Mouse (Mus musculus): ENCODE results near the gene Trim46. TPM values are rescaled to one million over a fixed set of nuclear protein-coding genes. Genes with fewer than 3 reads are reported as not detected.

The Trim46 gene
- total RNA-seq, 1 experiment = 3.1 TPM

DNA sequence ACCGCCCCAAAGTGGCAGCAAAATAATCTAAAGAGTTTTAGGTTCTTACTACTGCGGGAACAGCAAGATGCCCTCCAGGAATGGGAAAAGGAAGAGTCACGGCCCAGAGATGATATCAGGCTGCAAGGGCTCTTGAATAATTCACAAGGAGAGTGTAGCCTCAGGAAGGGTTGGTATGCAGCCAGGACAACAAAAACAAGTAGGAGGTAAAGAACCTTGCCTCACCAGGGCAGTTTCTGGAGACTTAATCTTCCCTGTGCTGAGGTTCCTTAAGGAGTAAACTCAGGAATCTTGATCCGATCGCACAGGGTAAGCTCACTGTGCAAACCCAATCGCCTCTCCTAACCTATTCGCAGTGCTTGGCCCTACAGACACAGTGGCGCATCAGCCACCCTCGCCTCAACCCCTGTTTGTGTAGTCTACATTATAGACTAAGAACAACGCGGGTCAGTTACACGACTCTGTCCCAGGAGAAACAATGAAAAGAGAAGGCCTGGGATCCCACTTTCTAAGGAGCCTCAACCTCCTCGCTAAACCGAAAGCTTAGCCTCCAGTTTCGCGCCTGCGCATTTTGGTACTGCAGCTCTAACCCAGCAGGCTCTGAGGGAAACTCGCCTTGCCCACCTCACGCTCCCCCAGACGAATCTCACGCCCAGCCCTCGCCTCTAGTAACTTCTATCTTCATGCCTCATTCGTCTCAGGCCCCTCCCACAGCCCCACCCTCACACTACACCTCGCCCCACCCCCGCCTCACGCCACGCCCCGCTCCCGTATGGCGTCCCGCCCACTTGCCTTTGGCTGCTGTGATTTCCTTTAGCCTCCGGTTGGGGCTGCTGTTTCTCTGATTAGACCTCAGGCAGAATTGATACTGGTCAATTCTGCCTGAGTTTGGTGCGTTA is 49.9 kb downstream of the Trim46 start:
- H3K4me3 ChIP-seq (ENCODE audit: insufficient read depth in 1 of 2, low read depth in 1 of 2, low read length in 2 of 2, poor library complexity in 1 of 2, severe bottlenecking in 1 of 2) = peak overlapping the region in 1 of 2 experiments; percentile 38; a peak in 2 of 4 replicates
- in situ Hi-C loops (cut with MboI; ENCODE audit: low sequenced_read_pairs in 2 of 2, unreplicated experiment in 2 of 2) = no loop called here
- no peak for TF ChIP-seq ZNF384 (IDR thresholded peaks at IDR 0.05; ENCODE audit: low read depth, low read length)
- no peak for TF ChIP-seq ZC3H11A (IDR thresholded peaks at IDR 0.05; ENCODE audit: borderline replicate concordance, low read depth, low read length)
- no peak for TF ChIP-seq MAFK (IDR thresholded peaks at IDR 0.05; ENCODE audit: insufficient read depth, low read depth, low read length)
- 0 out of 2 replicates have a peak, but pooled peaks have one; percentile 33 for TF ChIP-seq HCFC1 (IDR thresholded peaks at IDR 0.05; ENCODE audit: borderline replicate concordance, insufficient read depth, low read length)
- TF ChIP-seq CHD2 (IDR thresholded peaks at IDR 0.05; ENCODE audit: low read depth, low read length) = no peak

DNA sequence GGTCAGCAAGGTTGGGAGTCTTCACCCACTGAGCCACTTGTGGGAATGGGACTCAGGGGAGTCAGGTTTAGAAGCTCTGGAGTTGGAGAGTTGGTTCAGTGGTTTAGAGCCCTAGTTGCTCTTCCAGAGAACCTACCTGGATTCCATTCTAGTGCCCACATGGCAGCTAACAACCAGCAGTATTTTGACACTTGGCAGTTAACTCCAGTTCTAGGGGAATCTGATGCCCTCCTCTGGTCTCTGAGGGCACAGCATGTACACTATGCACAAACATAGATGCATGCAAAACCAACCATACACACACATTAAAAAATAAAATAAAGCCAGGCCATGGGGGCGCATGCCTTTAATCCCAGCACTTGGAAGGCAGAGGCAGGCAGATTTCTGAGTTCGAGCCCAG is 52.3 kb downstream of the Trim46 start:
- Histone ChIP-seq H3K4me1 (ENCODE audit: control insufficient read depth in 2 of 2, insufficient read depth in 2 of 2, low read length in 2 of 2, poor library complexity in 1 of 2) (peaks cover 2 to 9% of the 10 kb centered on the region in 2 experiments), H3K4me3 (ENCODE audit: insufficient read depth in 1 of 2, low read depth in 1 of 2, low read length in 2 of 2, poor library complexity in 1 of 2, severe bottlenecking in 1 of 2) (no peak overlapping the region), H3K36me3 (ENCODE audit: control insufficient read depth, insufficient read depth, low read length, poor library complexity, severe bottlenecking) (no peaks in the 10 kb centered on the region), H3K9ac (ENCODE audit: insufficient read depth, low read depth, low read length, poor library complexity, severe bottlenecking) (no peak overlapping the region), H3K27ac (ENCODE audit: insufficient read depth, low read depth, low read length, poor library complexity, severe bottlenecking) (no peak overlapping the region), H3K9me3 (ENCODE audit: control insufficient read depth, insufficient read depth, low read depth, low read length) (no peaks in the 10 kb centered on the region)
- in situ Hi-C loops (cut with MboI; ENCODE audit: low sequenced_read_pairs in 2 of 2, unreplicated experiment in 2 of 2) = no loop called here
- TF ChIP-seq HCFC1 (IDR thresholded peaks at IDR 0.05; ENCODE audit: borderline replicate concordance, insufficient read depth, low read length) (no peak), ZC3H11A (IDR thresholded peaks at IDR 0.05; ENCODE audit: borderline replicate concordance, low read depth, low read length) (no peak), ZNF384 (IDR thresholded peaks at IDR 0.05; ENCODE audit: low read depth, low read length) (no peak), CHD2 (IDR thresholded peaks at IDR 0.05; ENCODE audit: low read depth, low read length) (no peak), MAFK (IDR thresholded peaks at IDR 0.05; ENCODE audit: insufficient read depth, low read depth, low read length) (no peak)
- DNase-seq (ENCODE audit: low read depth, low spot score) = no peak

More for the DNA sequence above, 49.9 kb downstream of the Trim46 start:
- H3K27ac ChIP-seq (ENCODE audit: insufficient read depth, low read depth, low read length, poor library complexity, severe bottlenecking) = no peak overlapping the region
- H3K4me1 ChIP-seq (ENCODE audit: control insufficient read depth in 2 of 2, insufficient read depth in 2 of 2, low read length in 2 of 2, poor library complexity in 1 of 2) = peaks cover 1 to 9% of the 10 kb centered on the region in 2 experiments; a peak in 3 of 4 replicates
- H3K9me3 ChIP-seq (ENCODE audit: control insufficient read depth, insufficient read depth, low read depth, low read length) = no peaks in the 10 kb centered on the region
- no peaks in the 10 kb centered on the region for H3K36me3 ChIP-seq (ENCODE audit: control insufficient read depth, insufficient read depth, low read length, poor library complexity, severe bottlenecking)
- DNase-seq (ENCODE audit: low read depth, low spot score) = peak; percentile 89
- peak overlapping the region; percentile 51; the same call in 1 of the 2 replicates for H3K9ac ChIP-seq (ENCODE audit: insufficient read depth, low read depth, low read length, poor library complexity, severe bottlenecking)

DNA sequence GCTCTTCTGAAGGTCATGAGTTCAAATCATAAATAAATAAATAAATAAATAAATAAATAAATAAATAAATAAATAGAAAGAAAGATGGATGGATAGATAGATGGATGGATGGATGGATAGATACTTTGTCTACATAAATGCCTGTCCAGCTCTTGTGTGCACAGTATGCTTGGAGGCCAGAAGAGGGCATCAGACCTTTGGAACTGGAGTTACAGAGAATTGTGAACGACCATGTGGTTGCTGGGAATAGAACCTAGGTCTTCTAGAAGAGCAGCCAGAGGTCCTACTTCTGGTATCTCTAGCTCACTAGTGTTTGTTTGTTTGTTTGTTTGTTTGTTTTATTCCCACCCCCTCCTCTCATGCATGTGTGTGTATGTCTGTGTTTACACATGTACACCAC is 52.8 kb downstream of the Trim46 start:
- no peak for TF ChIP-seq CHD2 (IDR thresholded peaks at IDR 0.05; ENCODE audit: low read depth, low read length)
- TF ChIP-seq ZC3H11A (IDR thresholded peaks at IDR 0.05; ENCODE audit: borderline replicate concordance, low read depth, low read length) = no peak
- no peak for TF ChIP-seq ZNF384 (IDR thresholded peaks at IDR 0.05; ENCODE audit: low read depth, low read length)
- no peak for TF ChIP-seq MAFK (IDR thresholded peaks at IDR 0.05; ENCODE audit: insufficient read depth, low read depth, low read length)
- no peak for TF ChIP-seq HCFC1 (IDR thresholded peaks at IDR 0.05; ENCODE audit: borderline replicate concordance, insufficient read depth, low read length)
- no peak for DNase-seq (ENCODE audit: low read depth, low spot score)
- H3K9me3 ChIP-seq (ENCODE audit: control insufficient read depth, insufficient read depth, low read depth, low read length) = no peaks in the 10 kb centered on the region
- no peak overlapping the region for H3K4me3 ChIP-seq (ENCODE audit: insufficient read depth in 1 of 2, low read depth in 1 of 2, low read length in 2 of 2, poor library complexity in 1 of 2, severe bottlenecking in 1 of 2)
- in situ Hi-C loops (cut with MboI; ENCODE audit: low sequenced_read_pairs in 2 of 2, unreplicated experiment in 2 of 2) = no loop called here
- H3K36me3 ChIP-seq (ENCODE audit: control insufficient read depth, insufficient read depth, low read length, poor library complexity, severe bottlenecking) = no peaks in the 10 kb centered on the region
- H3K27ac ChIP-seq (ENCODE audit: insufficient read depth, low read depth, low read length, poor library complexity, severe bottlenecking) = no peak overlapping the region
- H3K4me1 ChIP-seq (ENCODE audit: control insufficient read depth in 2 of 2, insufficient read depth in 2 of 2, low read length in 2 of 2, poor library complexity in 1 of 2) = peaks cover 5 to 9% of the 10 kb centered on the region in 2 experiments
- no peak overlapping the region for H3K9ac ChIP-seq (ENCODE audit: insufficient read depth, low read depth, low read length, poor library complexity, severe bottlenecking)

DNA sequence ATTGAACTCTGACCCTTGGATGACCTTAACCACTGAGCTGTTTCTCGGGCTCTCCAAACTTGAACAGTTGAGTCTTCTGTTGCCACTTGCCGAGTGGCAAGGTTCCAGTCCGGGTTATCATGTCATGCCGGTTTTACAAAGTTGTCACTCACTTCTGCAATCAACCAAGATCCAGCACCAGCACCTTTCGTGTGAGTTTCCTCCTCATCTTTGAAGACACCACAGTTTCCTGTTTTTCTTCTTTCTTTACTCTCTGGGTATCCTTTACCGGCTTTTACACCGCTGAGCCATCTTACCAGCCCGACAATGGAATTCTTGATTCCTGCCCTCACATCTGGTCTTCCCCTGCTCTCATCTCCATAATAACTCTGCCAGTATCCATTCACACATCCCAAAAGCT is 55.7 kb downstream of the Trim46 start:
- no peak overlapping the region for H3K27ac ChIP-seq (ENCODE audit: insufficient read depth, low read depth, low read length, poor library complexity, severe bottlenecking)
- H3K4me3 ChIP-seq (ENCODE audit: insufficient read depth in 1 of 2, low read depth in 1 of 2, low read length in 2 of 2, poor library complexity in 1 of 2, severe bottlenecking in 1 of 2) = no peak overlapping the region
- no peaks in the 10 kb centered on the region for H3K36me3 ChIP-seq (ENCODE audit: control insufficient read depth, insufficient read depth, low read length, poor library complexity, severe bottlenecking)
- in situ Hi-C loops (cut with MboI; ENCODE audit: low sequenced_read_pairs in 2 of 2, unreplicated experiment in 2 of 2) = no loop called here
- H3K9me3 ChIP-seq (ENCODE audit: control insufficient read depth, insufficient read depth, low read depth, low read length) = no peaks in the 10 kb centered on the region
- H3K9ac ChIP-seq (ENCODE audit: insufficient read depth, low read depth, low read length, poor library complexity, severe bottlenecking) = no peak overlapping the region
- DNase-seq (ENCODE audit: low read depth, low spot score) = no peak
- peaks cover 5 to 15% of the 10 kb centered on the region in 2 experiments; a peak in 3 of 4 replicates for H3K4me1 ChIP-seq (ENCODE audit: control insufficient read depth in 2 of 2, insufficient read depth in 2 of 2, low read length in 2 of 2, poor library complexity in 1 of 2)
- no peak for TF ChIP-seq CHD2 (IDR thresholded peaks at IDR 0.05; ENCODE audit: low read depth, low read length)
- no peak for TF ChIP-seq ZC3H11A (IDR thresholded peaks at IDR 0.05; ENCODE audit: borderline replicate concordance, low read depth, low read length)
- TF ChIP-seq MAFK (IDR thresholded peaks at IDR 0.05; ENCODE audit: insufficient read depth, low read depth, low read length) = no peak
- TF ChIP-seq ZNF384 (IDR thresholded peaks at IDR 0.05; ENCODE audit: low read depth, low read length) = no peak
- no peak for TF ChIP-seq HCFC1 (IDR thresholded peaks at IDR 0.05; ENCODE audit: borderline replicate concordance, insufficient read depth, low read length)

Data from ES-E14 (cell line).